In genomic region chr17:86378611-86379010, GRCm38 (mm10) we compare ENCODE assay signal across 12 mouse cellular contexts.
DNase-seq lines count a peak whose midpoint lies in the region; ATAC-seq lines count a peak whose summit lies in the region.
"Had no signal": no experiment of that assay in that cellular context is flagged by ENCODE, and none has a peak within 500 bp of the region (broad histone marks: within the 10 kb centered on the region; RNA-seq: fewer than 3 reads in every experiment).

No protein-coding gene starts in this region.

- no peak for ATAC-seq in activated CD4-positive, CD25-positive, alpha-beta regulatory T cell, adult 4 months
- ATAC-seq: liver, embryonic 12.5 days had no signal

- DNase-seq in lung, adult 18-20 months = peak; percentile 28 to 45
- DNase-seq in lung, postnatal 25 days (ENCODE audit: low spot score) = no peak
- DNase-seq in R1 (ENCODE audit: low read depth, low spot score) = peak; percentile 37
- DNase-seq in lung, postnatal 14 days = peak; percentile 23
- DNase-seq in spleen, postnatal 36 days (ENCODE audit: low spot score in 2 of 2) = peak; percentile 69 to 76
- no peak for DNase-seq in urinary bladder, postnatal 25 days (ENCODE audit: low spot score)
- DNase-seq: adrenal gland, postnatal 25 days; kidney, adult 9 months; right cerebral cortex, postnatal 25 days; thymus, postnatal 4 days had no signal

Comparison
In these comparisons a context has a peak if more than half of its experiments do, and no peak if none do; other contexts are left out.
1. DNase-seq: peak in lung, adult 18-20 months (2 of 2), R1 (single experiment), lung, postnatal 14 days (single experiment) and spleen, postnatal 36 days (2 of 2); none in lung, postnatal 25 days (single experiment) and urinary bladder, postnatal 25 days (single experiment).